Mouse (Mus musculus): ENCODE data around the gene Nkx2-4. TPM values are rescaled to one million over a fixed set of nuclear protein-coding genes. Genes with fewer than 3 reads are reported as not detected.

Nkx2-4 gene
- total RNA-seq, 1 experiment from 2014 or later, result not detected

Other genes with a start within 250 kb of the Nkx2-4 start
- 43.7 and 53.2 TPM in 2 replicates for gene Kiz, start 229.6 kb downstream of the Nkx2-4 start, total RNA-seq (2017)
- gene Xrn2, start 72.4 kb downstream of the Nkx2-4 start, total RNA-seq (2017), result 178 and 214 TPM in 2 replicates
- gene Nkx2-2, start 108.8 kb upstream of the Nkx2-4 start, total RNA-seq (2017), result not detected in 2 replicates

Data from hematopoietic stem cell, adult 5-6 weeks (primary cell).